Mouse (Mus musculus) brain, embryonic 14.5 days (tissue): ENCODE measurements around the gene Galntl6. TPM values are rescaled to one million over a fixed set of nuclear protein-coding genes. Genes with fewer than 3 reads are reported as not detected.
A peak's percentile ranks its signal among the peaks of the same experiment; 100 is the strongest.

Experiments
- DNase-seq: peaks from one replicate; pipeline ENCODE4 v3.0.0-alpha.2; 2011; ENCODE audit warnings: low read depth
- CTCF ChIP-seq: fragments of 200-500 bp; IDR thresholded peaks from 2 replicates; pipeline ENCODE4 v1.5.1; 2012; ENCODE audit warnings: inconsistent platforms, mild to moderate bottlenecking, moderate library complexity, borderline replicate concordance; ENCODE audit not compliant: insufficient read depth, insufficient read length; ENCODE audit errors: extremely low read depth
- POLR2A ChIP-seq: fragments of 200-500 bp; IDR thresholded peaks from 2 replicates; pipeline ENCODE4 v1.6.1; 2012; ENCODE audit warnings: mild to moderate bottlenecking, inconsistent platforms, borderline replicate concordance; ENCODE audit not compliant: poor library complexity, insufficient read depth, insufficient read length, severe bottlenecking; ENCODE audit errors: extremely low read depth
- polyA plus RNA-seq: library from polyadenylated mRNA; depleted of rRNA; stranded (reverse); fragments of >200 nt; gene quantifications from 2 replicates; pipeline ENCODE4 v1.2.3, GENCODE M21; 2012

Gene Galntl6
- polyA plus RNA-seq, 1 experiment: 9.0 TPM

- TF ChIP-seq CTCF: no peak
- TF ChIP-seq POLR2A: no peak
- no peak for DNase-seq
Observed at GRCm38 (mm10) chr8:57823151-57823550, 1089.3 kb downstream of the Galntl6 start.

GRCm38 (mm10) chr8:57816034-57816433 is 1096.4 kb downstream of the Galntl6 start:
- DNase-seq: no peak
- no peak for TF ChIP-seq POLR2A
- no peak for TF ChIP-seq CTCF

GRCm38 (mm10) chr8:57807060-57807459 is 1105.4 kb downstream of the Galntl6 start:
- TF ChIP-seq CTCF: no peak
- no peak for TF ChIP-seq POLR2A
- DNase-seq: no peak

- TF ChIP-seq CTCF (no peak), POLR2A (no peak)
- DNase-seq: no peak
Observed at GRCm38 (mm10) chr8:57805094-57805493, 1107.3 kb downstream of the Galntl6 start.

GRCm38 (mm10) chr8:57803821-57804220 is 1108.6 kb downstream of the Galntl6 start:
- no peak for DNase-seq
- TF ChIP-seq POLR2A: no peak
- no peak for TF ChIP-seq CTCF

- no peak for TF ChIP-seq CTCF
- no peak for TF ChIP-seq POLR2A
- DNase-seq: no peak
Observed at GRCm38 (mm10) chr8:57801197-57801596, 1111.2 kb downstream of the Galntl6 start.

GRCm38 (mm10) chr8:57800327-57800726 is 1112.1 kb downstream of the Galntl6 start:
- DNase-seq: peak; percentile 97
- TF ChIP-seq CTCF (peak; percentile 63; the same call in 1 of the 2 replicates), POLR2A (no peak)

GRCm38 (mm10) chr8:57799797-57800204 is 1112.6 kb downstream of the Galntl6 start:
- TF ChIP-seq POLR2A (no peak), CTCF (no peak)
- DNase-seq: peak; percentile 83

GRCm38 (mm10) chr8:57793455-57793854 is 1119.0 kb downstream of the Galntl6 start:
- peak; percentile 59; the same call in 1 of the 2 replicates for TF ChIP-seq CTCF
- TF ChIP-seq POLR2A: no peak

GRCm38 (mm10) chr8:57792246-57792645 is 1120.2 kb downstream of the Galntl6 start:
- TF ChIP-seq POLR2A (no peak), CTCF (no peak)
- no peak for DNase-seq

More at GRCm38 (mm10) chr8:57793455-57793854, 1119.0 kb downstream of the Galntl6 start:
- peak; percentile 53 for DNase-seq

GRCm38 (mm10) chr8:57791309-57791721 is 1121.1 kb downstream of the Galntl6 start:
- peak; percentile 72 for DNase-seq
- TF ChIP-seq POLR2A (no peak), CTCF (peak; percentile 51; the same call in 1 of the 2 replicates)

GRCm38 (mm10) chr8:57779551-57779950 is 1132.9 kb downstream of the Galntl6 start:
- no peak for DNase-seq
- no peak for TF ChIP-seq POLR2A
- no peak for TF ChIP-seq CTCF

GRCm38 (mm10) chr8:57777988-57778721 is 1134.3 kb downstream of the Galntl6 start:
- TF ChIP-seq POLR2A: no peak
- TF ChIP-seq CTCF: no peak
- no peak for DNase-seq

- no peak for TF ChIP-seq POLR2A
- TF ChIP-seq CTCF: no peak
- no peak for DNase-seq
Observed at GRCm38 (mm10) chr8:57776723-57777122, 1135.7 kb downstream of the Galntl6 start.

GRCm38 (mm10) chr8:57772732-57773265 is 1139.6 kb downstream of the Galntl6 start:
- no peak for TF ChIP-seq CTCF
- TF ChIP-seq POLR2A: no peak
- peak; percentile 62 for DNase-seq

GRCm38 (mm10) chr8:57767541-57767940 is 1144.9 kb downstream of the Galntl6 start:
- TF ChIP-seq CTCF (no peak), POLR2A (no peak)
- DNase-seq: no peak
